Mouse (Mus musculus) layer of hippocampus, adult 8-10 months (tissue): ENCODE data around the gene Tcf21. TPM values are rescaled to one million over a fixed set of nuclear protein-coding genes. Genes with fewer than 3 reads are reported as not detected.

Source experiments
- DNase-seq, 2 experiments: peaks; one replicate each; pipeline ENCODE4 v3.0.0; 2022; ENCODE audit warnings: low spot score in 2 of 2
- total RNA-seq, 4 experiments: library from RNA; stranded (reverse); gene quantifications; 2 replicates each; pipeline ENCODE4 v1.2.4; 2022

The Tcf21 gene
- total RNA-seq, result not detected

DNA sequence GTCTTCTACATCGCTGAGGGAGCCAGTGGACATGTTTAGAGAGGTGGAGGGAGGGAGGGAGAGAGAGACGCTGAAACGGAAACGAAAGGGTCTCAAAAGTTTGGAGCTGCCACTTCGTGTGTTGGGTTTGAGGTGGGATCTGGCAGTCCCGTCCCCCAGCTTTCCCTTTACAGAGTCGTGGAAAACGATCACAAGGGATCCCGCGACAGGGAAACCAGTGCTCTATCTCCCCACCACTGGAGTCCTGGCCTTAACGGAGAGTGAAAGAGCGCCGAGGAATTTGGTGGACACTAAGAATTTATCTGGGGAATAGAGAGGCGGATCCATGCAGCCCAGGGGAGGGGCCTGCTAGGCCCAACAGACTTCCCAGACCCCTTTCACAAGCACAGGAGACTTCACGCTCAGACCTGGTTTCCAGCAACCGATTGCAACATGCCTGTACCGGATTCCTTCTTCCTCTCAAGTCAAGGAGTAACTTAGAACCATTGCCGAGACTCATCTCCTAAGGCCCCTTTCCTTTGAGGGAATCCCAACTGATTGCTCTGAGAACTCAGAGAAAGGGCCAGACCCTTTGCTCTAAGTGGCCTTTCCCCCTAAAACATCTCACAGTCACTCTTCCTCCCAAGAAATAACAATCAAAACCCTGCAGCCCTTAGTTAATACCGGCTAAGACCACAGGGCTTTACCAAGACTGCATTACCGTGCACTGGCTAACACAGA lies at the start of gene Tcf21:
TSS of gene Tcf21 (minus strand) at position 304 of the 720 bp plus-strand sequence.
- DNase-seq, result no peak

- no peak for DNase-seq
These were observed 48.5 kb upstream of the Tcf21 start for GRCm38 (mm10) chr10:22868386-22868918.

DNA sequence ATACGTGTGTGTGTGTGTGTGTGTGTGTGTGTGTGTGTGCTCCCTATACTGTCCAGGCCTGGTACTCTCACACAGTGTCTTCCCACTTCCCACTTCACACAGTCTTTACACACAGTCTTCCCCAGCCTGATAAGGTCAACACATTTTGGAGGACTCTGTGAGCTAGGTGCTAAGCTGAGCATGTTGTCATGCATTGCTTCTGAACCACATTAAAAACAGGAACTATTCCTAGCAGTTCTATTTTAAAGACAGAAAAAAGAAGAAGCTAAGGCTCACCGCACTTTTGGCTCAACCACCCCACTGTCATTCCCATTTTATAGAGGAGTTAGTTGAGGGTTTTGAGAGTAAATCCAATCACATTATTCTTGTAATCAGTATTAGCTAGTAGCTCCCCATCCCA lies 47.2 kb upstream of the Tcf21 start:
- DNase-seq, result no peak

DNA sequence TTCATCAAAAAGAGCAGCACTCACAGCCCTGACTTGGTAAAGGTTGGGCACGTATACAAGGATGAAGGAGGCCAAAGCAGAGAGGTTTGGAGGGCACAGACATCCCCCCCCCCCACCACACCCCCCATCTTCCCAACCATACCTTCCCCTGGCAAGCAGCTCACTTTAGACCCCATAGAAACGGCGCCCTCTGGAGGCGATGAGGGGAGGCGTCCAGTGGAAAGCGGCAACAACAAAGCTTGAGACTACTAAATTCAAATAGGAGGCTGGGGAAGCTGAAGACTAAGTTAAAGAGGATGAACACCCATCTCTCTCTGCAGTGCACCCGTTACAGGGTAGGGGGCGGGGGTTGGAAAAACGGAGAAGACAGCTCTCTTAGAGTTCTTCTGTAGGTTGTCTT lies 38.1 kb upstream of the Tcf21 start:
- no peak for DNase-seq

DNA sequence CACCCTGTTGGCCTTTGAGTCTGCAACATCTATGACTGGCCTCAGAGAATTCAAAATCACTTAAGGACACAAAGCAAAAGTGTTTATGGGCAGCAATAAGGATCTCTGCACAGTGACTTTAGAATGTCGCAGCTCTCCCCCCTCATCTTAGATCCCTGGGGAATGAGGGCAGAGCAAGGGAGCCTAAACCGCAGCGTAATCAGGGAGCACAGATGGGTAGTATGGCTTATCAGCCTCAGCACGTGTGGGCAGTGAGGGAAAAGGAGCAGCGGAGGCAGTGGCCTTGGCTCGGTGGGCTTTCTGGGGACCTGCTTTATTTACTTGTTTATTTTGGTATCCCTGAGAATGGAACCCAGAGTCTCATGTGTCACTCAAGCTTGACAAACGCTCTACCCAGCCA lies 34.4 kb upstream of the Tcf21 start:
- DNase-seq, result no peak

- no peak for DNase-seq
These were observed 25.4 kb upstream of the Tcf21 start for GRCm38 (mm10) chr10:22845351-22845750.

- DNase-seq, result no peak
These were observed 24.8 kb upstream of the Tcf21 start for GRCm38 (mm10) chr10:22844731-22845130.

DNA sequence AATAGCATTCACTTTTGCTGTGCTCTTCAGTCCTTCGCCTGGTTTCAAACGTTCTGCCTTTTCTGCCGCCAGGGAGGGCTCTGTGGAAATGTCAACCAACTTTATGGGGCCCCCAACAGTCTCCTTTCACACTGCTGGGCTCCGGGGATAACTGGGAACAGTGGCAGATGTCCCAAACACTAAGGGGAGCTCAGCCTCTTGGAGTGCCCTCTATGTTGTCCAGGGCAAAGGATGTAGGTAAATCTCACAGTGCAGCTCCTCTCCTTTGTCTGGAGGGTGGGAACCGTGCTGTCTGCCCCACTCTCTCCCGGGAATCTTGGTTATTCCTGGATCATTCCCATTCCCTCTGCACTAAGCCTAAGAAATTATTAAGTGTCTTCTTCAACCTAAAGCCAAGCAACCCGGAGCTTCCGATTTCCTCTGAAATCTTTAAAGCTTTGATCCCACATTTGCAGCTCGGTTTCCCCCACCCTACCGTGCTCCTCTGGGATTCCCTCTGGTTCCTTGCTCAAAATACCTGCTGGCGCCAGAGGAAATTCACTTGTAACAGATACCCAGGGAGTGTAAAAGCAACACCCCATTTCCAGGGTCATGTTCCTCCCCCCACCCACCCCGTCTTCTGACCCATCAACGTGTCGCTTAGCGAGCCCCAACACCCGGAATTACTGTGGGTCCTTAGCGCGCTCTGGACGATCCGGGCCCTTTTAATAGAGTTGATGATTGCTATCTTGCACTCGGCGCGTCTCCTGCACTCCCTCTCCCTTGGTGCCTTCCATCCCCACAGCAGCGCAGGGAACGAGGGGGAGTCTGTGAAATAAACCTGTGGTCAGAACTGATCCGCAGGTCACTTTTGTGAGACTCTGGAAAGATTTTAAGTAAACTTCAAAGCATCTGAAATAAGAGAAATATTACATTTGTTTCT lies 23.7 kb upstream of the Tcf21 start:
- no peak for DNase-seq

- no peak for DNase-seq
These were observed 22.9 kb upstream of the Tcf21 start for GRCm38 (mm10) chr10:22842781-22843439.

- DNase-seq, result no peak
These were observed 22.1 kb upstream of the Tcf21 start for GRCm38 (mm10) chr10:22842113-22842512.

- no peak for DNase-seq
These were observed 6.3 kb upstream of the Tcf21 start for GRCm38 (mm10) chr10:22826244-22826643.

DNA sequence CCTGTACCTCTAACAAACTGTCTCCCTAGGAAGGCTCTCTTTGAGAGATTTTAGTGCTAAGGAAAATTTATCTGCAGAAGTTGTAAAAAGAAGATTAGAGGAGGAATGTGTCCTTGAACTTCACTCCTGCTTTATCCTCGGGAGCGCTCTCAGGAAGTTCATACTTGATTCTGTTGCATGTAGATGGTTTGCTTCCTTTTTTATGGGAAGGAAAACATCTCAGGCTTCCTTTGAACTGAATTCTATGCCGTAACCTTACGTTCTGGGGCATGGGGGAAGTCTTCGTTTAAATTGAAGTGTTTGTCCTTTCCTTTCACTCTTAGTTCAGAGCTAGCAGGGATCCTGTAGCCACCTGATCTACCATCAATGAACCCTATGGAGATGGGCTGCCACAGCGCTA lies 2.9 kb upstream of the Tcf21 start:
- DNase-seq, result no peak

DNA sequence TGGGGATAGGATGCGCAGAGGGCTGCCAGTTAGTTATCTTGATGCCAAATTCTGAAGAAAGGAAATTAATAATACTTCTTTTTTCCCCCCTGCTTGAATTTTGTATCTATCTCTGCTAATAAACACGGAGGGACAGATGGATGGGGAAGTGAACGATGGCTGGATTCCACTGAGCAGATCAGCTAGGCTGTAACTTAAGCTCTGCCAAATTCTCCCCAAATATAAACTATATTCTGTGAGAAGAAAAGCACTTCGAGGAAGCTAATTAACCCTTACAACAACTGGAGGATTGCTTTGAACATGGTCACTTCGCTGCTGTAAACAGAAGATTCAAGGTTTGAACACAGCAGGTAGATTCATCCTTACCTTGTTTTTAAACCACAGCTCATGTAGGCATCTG lies 2.5 kb upstream of the Tcf21 start:
- no peak for DNase-seq

DNA sequence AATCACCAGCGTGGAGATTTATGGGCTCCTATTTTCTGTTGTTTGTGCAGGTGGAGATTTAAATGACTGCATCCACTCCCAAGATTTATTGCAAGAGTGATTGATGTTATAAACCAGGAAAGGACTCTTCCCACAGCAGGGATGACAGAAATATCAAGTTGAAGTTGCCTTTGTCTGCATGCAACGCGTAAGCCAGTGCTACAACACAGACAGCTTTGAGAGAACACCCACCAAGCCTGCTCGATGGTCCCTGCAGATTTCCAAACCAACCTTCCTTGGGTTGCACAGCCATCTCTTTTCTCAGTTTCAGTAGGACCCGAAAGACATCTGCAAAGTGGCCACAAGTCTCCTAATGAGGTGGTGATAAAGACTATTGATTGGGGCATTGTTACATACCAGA lies 1.7 kb upstream of the Tcf21 start:
- DNase-seq, result no peak

GRCm38 (mm10) chr10:22821267-22821666 lies 1.3 kb upstream of the Tcf21 start:
- no peak for DNase-seq

DNA sequence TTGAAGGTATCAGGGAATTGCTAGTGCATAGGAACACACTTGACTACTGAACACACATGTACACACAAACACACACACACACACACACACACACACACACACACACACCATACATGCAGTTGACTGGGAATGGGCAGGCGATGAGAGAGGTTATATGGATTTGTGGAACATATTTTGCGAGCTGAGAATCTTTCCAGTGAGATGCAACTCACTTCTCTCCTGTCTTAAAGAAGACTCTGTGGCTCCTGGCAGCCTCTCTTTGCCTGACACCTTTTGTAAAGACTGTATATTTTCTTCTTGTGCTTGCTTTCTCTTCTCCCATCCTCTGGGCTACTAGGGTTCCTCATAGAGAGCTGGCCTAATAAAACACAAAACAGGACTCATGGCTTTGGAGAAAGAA lies 867 bp upstream of the Tcf21 start:
- no peak for DNase-seq

- DNase-seq, result no peak
These were observed 619 bp downstream of the Tcf21 start for GRCm38 (mm10) chr10:22819239-22819870.

DNA sequence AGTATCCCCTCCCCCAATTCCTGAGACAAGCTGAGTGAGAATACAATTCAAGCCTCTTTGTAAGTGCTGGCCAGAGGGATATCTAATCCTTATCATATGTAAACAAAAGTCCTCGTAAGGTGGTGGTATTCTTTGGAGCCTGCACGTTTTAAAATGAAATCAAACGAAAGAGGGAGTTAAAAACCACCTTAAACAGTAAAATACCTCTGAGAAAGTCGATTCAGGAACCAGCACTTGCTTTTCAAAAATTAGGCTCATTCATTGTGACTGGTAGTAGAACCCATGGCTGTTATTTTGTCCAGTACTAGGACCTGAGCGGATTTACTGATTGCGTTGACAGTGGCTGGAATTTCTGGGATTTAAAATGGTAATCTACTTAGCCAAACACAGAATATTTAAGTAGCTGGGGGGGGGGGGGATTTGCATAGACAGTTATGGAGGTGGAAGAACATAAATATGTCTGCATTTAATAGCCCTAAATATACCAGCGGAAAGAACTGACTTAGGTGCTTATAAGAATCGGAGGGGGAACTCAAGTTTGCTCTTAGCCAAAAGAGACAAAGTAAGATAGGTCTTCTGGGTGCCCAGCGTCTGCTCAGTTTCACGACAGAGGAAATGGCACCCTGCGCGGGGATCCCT lies 1.3 kb downstream of the Tcf21 start:
- no peak for DNase-seq

DNA sequence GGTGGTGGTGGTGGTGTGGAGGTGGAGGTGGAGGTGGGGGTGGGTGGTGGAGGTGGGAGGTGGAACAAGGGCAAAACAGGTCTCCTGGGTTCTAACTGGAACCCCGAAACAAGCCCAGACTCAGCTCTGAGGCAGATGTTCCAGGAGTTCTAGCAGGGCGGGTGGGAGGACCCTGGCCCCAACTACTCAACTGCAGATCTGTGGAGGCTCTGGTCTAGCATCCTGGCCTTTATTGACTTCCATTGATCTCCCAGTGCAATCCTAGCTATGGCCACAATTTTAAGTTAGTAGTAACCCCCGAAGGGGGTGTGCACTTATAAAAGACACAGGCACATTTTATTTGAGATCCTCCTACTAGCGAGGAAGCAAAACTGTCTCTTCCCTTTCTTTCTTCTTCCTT lies 2.0 kb downstream of the Tcf21 start:
- no peak for DNase-seq

- DNase-seq, result no peak
These were observed 2.4 kb downstream of the Tcf21 start for GRCm38 (mm10) chr10:22817561-22817960.

DNA sequence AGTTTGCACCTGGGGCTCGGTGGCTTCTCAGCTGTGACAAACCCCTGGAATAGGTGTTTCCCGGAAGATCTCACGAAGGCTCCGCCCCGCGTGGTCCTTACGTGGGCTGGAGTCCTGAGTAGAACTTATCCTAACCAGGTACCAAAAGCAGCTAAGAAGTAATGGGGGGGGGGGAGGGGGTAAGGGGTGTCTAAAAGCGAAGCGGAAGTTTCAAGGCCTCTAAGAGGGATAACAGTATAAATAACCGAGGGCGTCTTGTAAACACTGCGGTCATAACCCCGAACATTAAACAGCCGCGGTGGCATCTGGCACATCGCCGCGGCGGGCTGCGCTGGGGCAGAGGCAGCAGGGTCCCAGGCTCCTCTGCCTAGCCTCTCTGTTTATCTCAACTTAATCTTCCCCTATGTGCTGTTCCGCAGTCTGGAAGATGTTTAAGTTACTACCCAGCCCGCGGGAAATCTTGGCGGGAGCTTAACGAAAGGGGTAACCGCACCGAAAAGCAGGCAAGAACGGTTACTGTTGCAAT lies 3.7 kb downstream of the Tcf21 start:
- DNase-seq, result no peak
